In the genomic region with DNA sequence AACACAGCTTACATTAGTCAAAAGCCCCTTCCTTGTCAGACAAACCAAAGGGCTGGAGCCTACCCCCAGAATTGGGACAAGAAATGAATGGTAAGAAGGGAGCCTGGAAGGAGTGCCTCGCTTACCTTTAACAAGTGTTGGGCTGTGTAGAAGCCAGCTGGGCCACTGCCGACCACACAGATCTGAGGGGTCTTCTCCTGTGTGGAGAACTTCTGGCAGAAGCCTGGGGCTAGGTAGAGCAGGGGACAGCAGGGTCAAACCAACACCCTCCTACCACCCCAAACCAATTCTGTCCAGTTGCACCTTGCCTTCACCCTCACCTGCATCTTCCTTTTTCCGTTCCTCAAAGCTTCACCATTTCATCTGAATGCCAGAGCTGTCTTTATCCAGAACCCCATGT, we compare ENCODE assay signal across 8 mouse cellular contexts. TPM values are rescaled to one million over a fixed set of nuclear protein-coding genes. Genes with fewer than 3 reads are reported as not detected.
DNase-seq lines count a peak whose midpoint lies in the region; ATAC-seq and TF ChIP-seq lines count a peak whose summit lies in the region.
"Had no signal": no experiment of that assay in that cellular context is flagged by ENCODE, and none has a peak within 500 bp of the region (broad histone marks: within the 10 kb centered on the region; RNA-seq: fewer than 3 reads in every experiment).

No protein-coding gene starts in this region.

- H3K36me3 ChIP-seq in lung, embryonic 14.5 days (ENCODE audit: insufficient read depth), result no peaks in the 10 kb centered on the region
- no peaks in the 10 kb centered on the region for H3K36me3 ChIP-seq in forebrain, embryonic 11.5 days (ENCODE audit: control insufficient read depth, insufficient read depth, low read length)
- H3K36me3 ChIP-seq in limb, embryonic 12.5 days, result no peaks in the 10 kb centered on the region

- no peak for TF ChIP-seq CTCF in lung, embryonic 14.5 days (IDR thresholded peaks at IDR 0.05; ENCODE audit: low read depth)
- TF ChIP-seq CTCF in olfactory bulb, adult 2 months (IDR thresholded peaks at IDR 0.05; ENCODE audit: insufficient read depth, low read depth, low read length), result no peak

- ATAC-seq in lung, embryonic 14.5 days (ENCODE audit: insufficient read depth), result no peak
- ATAC-seq in forebrain, embryonic 11.5 days (replicated peaks; ENCODE audit: low FRiP score), result no peak
- ATAC-seq in limb, embryonic 12.5 days (ENCODE audit: insufficient number of reproducible peaks, insufficient read depth, low FRiP score, low TSS enrichment, low read depth), result no peak

- no peak for TF ChIP-seq POLR2A in olfactory bulb, adult 2 months (IDR thresholded peaks at IDR 0.05; ENCODE audit: insufficient read depth, low read depth, low read length)

- DNase-seq in lung, embryonic 14.5 days, result no peak
- DNase-seq in lung, adult 18-20 months, result no peak
- no peak for DNase-seq in forebrain, embryonic 11.5 days (ENCODE audit: low spot score)
- no peak for DNase-seq in ovary, postnatal 10 days (ENCODE audit: low spot score)
- DNase-seq in layer of hippocampus, adult 18-20 months (ENCODE audit: low spot score in 2 of 2), result no peak

- no peak overlapping the region for H3K27ac ChIP-seq in lung, embryonic 14.5 days (ENCODE audit: low read depth)
- H3K27ac ChIP-seq in forebrain, embryonic 11.5 days (ENCODE audit: low read depth, low read length), result no peak overlapping the region
- no peak overlapping the region for H3K27ac ChIP-seq in limb, embryonic 12.5 days
- H3K27ac ChIP-seq in olfactory bulb, adult 2 months (ENCODE audit: insufficient read depth, low read depth, low read length), result no peak overlapping the region

- peak overlapping the region; percentile 62; the same call in 1 of the 2 replicates for H3K9ac ChIP-seq in lung, embryonic 14.5 days
- peak overlapping the region; percentile 84 for H3K9ac ChIP-seq in forebrain, embryonic 11.5 days (ENCODE audit: low read length)
- 0 out of 2 replicates have a peak overlapping the region, but pooled peaks have one; percentile 71 for H3K9ac ChIP-seq in limb, embryonic 12.5 days (replicated peaks)

- peak overlapping the region; percentile 48 for H3K4me3 ChIP-seq in lung, embryonic 14.5 days (ENCODE audit: low read depth, low read length)
- H3K4me3 ChIP-seq in forebrain, embryonic 11.5 days (ENCODE audit: low read depth, low read length), result peak overlapping the region; percentile 60
- peak overlapping the region; percentile 54 for H3K4me3 ChIP-seq in limb, embryonic 12.5 days (replicated peaks)
- H3K4me3 ChIP-seq in olfactory bulb, adult 2 months (ENCODE audit: insufficient read depth, low read depth, low read length), result peak overlapping the region; percentile 15; the same call in 1 of the 2 replicates

- WGBS in lung, embryonic 14.5 days, result 55% methylated on average over 3 of the region's 3 CpGs
- whole genome bisulfite sequencing in forebrain, embryonic 11.5 days, result 65% methylated on average over 3 of the region's 3 CpGs
- WGBS in limb, embryonic 12.5 days, result 60% methylated on average over 3 of the region's 3 CpGs
- WGBS in olfactory bulb, adult 2 months, result 52% methylated on average over 3 of the region's 3 CpGs

- H3K4me2 ChIP-seq in lung, embryonic 14.5 days, result peak overlapping the region; percentile 75
- H3K4me2 ChIP-seq in forebrain, embryonic 11.5 days (ENCODE audit: low read depth, low read length, severe bottlenecking), result peak overlapping the region; percentile 83
- peak overlapping the region; percentile 70 for H3K4me2 ChIP-seq in limb, embryonic 12.5 days

- H3K4me1 ChIP-seq in lung, embryonic 14.5 days (ENCODE audit: insufficient read depth), result 0 out of 2 replicates have a peak, but pooled peaks cover 9% of the 10 kb centered on the region
- H3K4me1 ChIP-seq in forebrain, embryonic 11.5 days (replicated peaks; ENCODE audit: control insufficient read depth, insufficient read depth, low read length), result peaks cover 11% of the 10 kb centered on the region
- H3K4me1 ChIP-seq in limb, embryonic 12.5 days (replicated peaks), result peaks cover 16% of the 10 kb centered on the region
- H3K4me1 ChIP-seq in olfactory bulb, adult 2 months (ENCODE audit: control insufficient read depth, insufficient read depth, low read length), result peaks cover 13% of the 10 kb centered on the region

- no peaks in the 10 kb centered on the region for H3K27me3 ChIP-seq in lung, embryonic 14.5 days (ENCODE audit: insufficient read depth, low read length)
- no peaks in the 10 kb centered on the region for H3K27me3 ChIP-seq in forebrain, embryonic 11.5 days (ENCODE audit: control insufficient read depth, insufficient read depth, low read length)
- no peaks in the 10 kb centered on the region for H3K27me3 ChIP-seq in limb, embryonic 12.5 days

- no peaks in the 10 kb centered on the region for H3K9me3 ChIP-seq in lung, embryonic 14.5 days (ENCODE audit: low read depth, low read length)
- no peaks in the 10 kb centered on the region for H3K9me3 ChIP-seq in forebrain, embryonic 11.5 days (ENCODE audit: control insufficient read depth, low read length)
- H3K9me3 ChIP-seq in limb, embryonic 12.5 days, result no peaks in the 10 kb centered on the region

RNA-seq across cellular contexts. Expression of a gene that starts 0.9 kb away (rescaled TPM):
- 8.8 and 10.4 TPM in 2 replicates for polyA plus RNA-seq in lung, embryonic 14.5 days (2014; fragmentation: Nextera tagmentation; extraction: Ambion mirVana)
- polyA plus RNA-seq in forebrain, embryonic 11.5 days (2014; fragmentation: Nextera tagmentation; extraction: Ambion mirVana), result 13.8 and 15.6 TPM in 2 replicates
- 13.2 and 16.1 TPM in 2 replicates for polyA plus RNA-seq in limb, embryonic 12.5 days (2016; fragmentation: Nextera tagmentation; extraction: Ambion mirVana)
- polyA plus RNA-seq in olfactory bulb, adult 2 months (2012; ENCODE audit: insufficient read depth, insufficient read length, low replicate concordance, missing spikeins), result not detected in 2 replicates
- 10 to 100 TPM; 19.0 to 19.9 TPM for total RNA-seq in layer of hippocampus, adult 18-20 months (2021)

RNA-seq across cellular contexts. Expression of a gene that starts 8.9 kb away (rescaled TPM):
- polyA plus RNA-seq in lung, embryonic 14.5 days (2014; fragmentation: Nextera tagmentation; extraction: Ambion mirVana), result not detected in 2 replicates
- 0.12 TPM in 1 of 2 replicates, not detected in the other for polyA plus RNA-seq in forebrain, embryonic 11.5 days (2014; fragmentation: Nextera tagmentation; extraction: Ambion mirVana)
- 0.09 and 0.21 TPM in 2 replicates for polyA plus RNA-seq in limb, embryonic 12.5 days (2016; fragmentation: Nextera tagmentation; extraction: Ambion mirVana)
- polyA plus RNA-seq in olfactory bulb, adult 2 months (2012; ENCODE audit: insufficient read depth, insufficient read length, low replicate concordance, missing spikeins), result not detected in 2 replicates
- 10 to 100 TPM; 43.3 to 44.8 TPM for total RNA-seq in layer of hippocampus, adult 18-20 months (2021)
- polyA plus RNA-seq: inflammation-experienced regulatory T-cells, adult 6 months had no signal

RNA-seq across cellular contexts. Expression of a gene that starts 21.5 kb away (rescaled TPM):
- 0.14 and 0.18 TPM in 2 replicates for polyA plus RNA-seq in lung, embryonic 14.5 days (2014; fragmentation: Nextera tagmentation; extraction: Ambion mirVana)
- 0.25 and 0.45 TPM in 2 replicates for polyA plus RNA-seq in forebrain, embryonic 11.5 days (2014; fragmentation: Nextera tagmentation; extraction: Ambion mirVana)
- polyA plus RNA-seq in limb, embryonic 12.5 days (2016; fragmentation: Nextera tagmentation; extraction: Ambion mirVana), result 0.10 and 0.15 TPM in 2 replicates
- not detected in 2 replicates for polyA plus RNA-seq in olfactory bulb, adult 2 months (2012; ENCODE audit: insufficient read depth, insufficient read length, low replicate concordance, missing spikeins)
- total RNA-seq in layer of hippocampus, adult 18-20 months (2021), result 10 to 100 TPM; 16.7 to 17.3 TPM

RNA-seq across cellular contexts. Expression of a gene that starts 31.0 kb away (rescaled TPM):
- not detected in 2 replicates for polyA plus RNA-seq in lung, embryonic 14.5 days (2014; fragmentation: Nextera tagmentation; extraction: Ambion mirVana)
- not detected in 2 replicates for polyA plus RNA-seq in forebrain, embryonic 11.5 days (2014; fragmentation: Nextera tagmentation; extraction: Ambion mirVana)
- polyA plus RNA-seq in limb, embryonic 12.5 days (2016; fragmentation: Nextera tagmentation; extraction: Ambion mirVana), result 0.56 TPM in 1 of 2 replicates, not detected in the other
- polyA plus RNA-seq in olfactory bulb, adult 2 months (2012; ENCODE audit: insufficient read depth, insufficient read length, low replicate concordance, missing spikeins), result not detected in 2 replicates
- total RNA-seq in layer of hippocampus, adult 18-20 months (2021), result 1 to 10 TPM in 1 of 2 experiments, under 1 TPM in 1; 0.20 to 1.0 TPM
- polyA plus RNA-seq: inflammation-experienced regulatory T-cells, adult 6 months had no signal

RNA-seq across cellular contexts. Expression of a gene that starts 45.9 kb away (rescaled TPM):
- polyA plus RNA-seq in lung, embryonic 14.5 days (2014; fragmentation: Nextera tagmentation; extraction: Ambion mirVana), result not detected in 2 replicates
- polyA plus RNA-seq in forebrain, embryonic 11.5 days (2014; fragmentation: Nextera tagmentation; extraction: Ambion mirVana), result not detected in 2 replicates
- polyA plus RNA-seq in limb, embryonic 12.5 days (2016; fragmentation: Nextera tagmentation; extraction: Ambion mirVana), result not detected in 2 replicates
- polyA plus RNA-seq in olfactory bulb, adult 2 months (2012; ENCODE audit: insufficient read depth, insufficient read length, low replicate concordance, missing spikeins), result not detected in 2 replicates
- total RNA-seq in layer of hippocampus, adult 18-20 months (2021), result under 1 TPM; 0.66 to 0.79 TPM
- polyA plus RNA-seq: inflammation-experienced regulatory T-cells, adult 6 months had no signal
